9 mouse cellular contexts compared by ENCODE assay signal in genomic region chr1:46894281-46894842, GRCm38 (mm10). TPM values are rescaled to one million over a fixed set of nuclear protein-coding genes. Genes with fewer than 3 reads are reported as not detected.
A peak's percentile ranks its signal among the peaks of the same experiment; 100 is the strongest.
DNase-seq lines count a peak whose midpoint lies in the region; ATAC-seq lines count a peak whose summit lies in the region.
"Had no signal": no experiment of that assay in that cellular context is flagged by ENCODE, and none has a peak within 500 bp of the region (broad histone marks: within the 10 kb centered on the region; RNA-seq: fewer than 3 reads in every experiment).

No protein-coding gene starts in this region.

- H3K4me2 ChIP-seq in midbrain, embryonic 14.5 days (ENCODE audit: low read length), result no peak overlapping the region

- ATAC-seq in midbrain, embryonic 14.5 days (ENCODE audit: low FRiP score, low TSS enrichment), result no peak

- H3K9me3 ChIP-seq in midbrain, embryonic 14.5 days (ENCODE audit: control insufficient read depth, low read length), result no peaks in the 10 kb centered on the region

- H3K79me2 ChIP-seq in macrophage (ENCODE audit: inconsistent target), result no peaks in the 10 kb centered on the region

- 0 out of 2 replicates have a peak overlapping the region, but pooled peaks have one; percentile 13 for H3K27ac ChIP-seq in brown adipose tissue, adult 24 weeks (replicated peaks; ENCODE audit: low read depth, low read length)
- H3K27ac ChIP-seq in macrophage, result peak overlapping the region; percentile 27
- H3K27ac ChIP-seq in midbrain, embryonic 14.5 days (replicated peaks; ENCODE audit: low read depth, low read length), result no peak overlapping the region
- H3K27ac ChIP-seq: layer of hippocampus, adult 2 months had no signal

- no peak overlapping the region for H3K9ac ChIP-seq in midbrain, embryonic 14.5 days (replicated peaks; ENCODE audit: low read length)

- DNase-seq in spleen, postnatal 10 days (ENCODE audit: low spot score in 2 of 2), result peak; percentile 5 to 18
- no peak for DNase-seq in spleen, postnatal 4 days (ENCODE audit: low spot score in 2 of 2)
- DNase-seq in c-Kit-positive CD71-positive TER-119-positive erythroid progenitor cells, embryonic 14.5 days (ENCODE audit: low spot score), result no peak
- DNase-seq in midbrain, embryonic 14.5 days, result no peak
- no peak for DNase-seq in gastrocnemius, adult 8-10 months (ENCODE audit: low spot score in 2 of 2)
- DNase-seq: adrenal gland, postnatal 10 days had no signal

- 17% methylated on average over 7 of the region's 7 CpGs for WGBS in macrophage (ENCODE audit: missing documents)
- WGBS in midbrain, embryonic 14.5 days, result 44% methylated on average over 7 of the region's 7 CpGs

- no peaks in the 10 kb centered on the region for H3K36me3 ChIP-seq in macrophage (ENCODE audit: inconsistent target)
- H3K36me3 ChIP-seq in midbrain, embryonic 14.5 days (ENCODE audit: control insufficient read depth, insufficient read depth, low read length), result no peaks in the 10 kb centered on the region

- no peaks in the 10 kb centered on the region for H3K27me3 ChIP-seq in midbrain, embryonic 14.5 days (ENCODE audit: control insufficient read depth, insufficient read depth, low read length)

- H3K4me3 ChIP-seq in brown adipose tissue, adult 24 weeks (ENCODE audit: insufficient read depth, low read depth, low read length), result no peak overlapping the region
- no peak overlapping the region; the same call in 1 of the 2 replicates for H3K4me3 ChIP-seq in macrophage (ENCODE audit: inconsistent target)
- H3K4me3 ChIP-seq in midbrain, embryonic 14.5 days (replicated peaks; ENCODE audit: low read depth, low read length), result no peak overlapping the region
- H3K4me3 ChIP-seq: layer of hippocampus, adult 2 months had no signal

- H3K4me1 ChIP-seq in brown adipose tissue, adult 24 weeks (ENCODE audit: control insufficient read depth, insufficient read depth, insufficient read length, low read length), result no peaks in the 10 kb centered on the region; the same call in 1 of the 2 replicates
- H3K4me1 ChIP-seq in midbrain, embryonic 14.5 days (ENCODE audit: control insufficient read depth, insufficient read depth, low read length), result no peaks in the 10 kb centered on the region

RNA-seq across cellular contexts. Expression of gene Slc39a10, which starts 1.7 kb away (rescaled TPM):
- 4.4 and 9.2 TPM in 2 replicates for polyA plus RNA-seq in brown adipose tissue, adult 24 weeks (2012; ENCODE audit: insufficient read depth, insufficient read length, missing spikeins)
- total RNA-seq in macrophage (2018; cell fraction: chromatin; rRNA removed), result 10 to 100 TPM in 10 of 26 experiments, 1 to 10 TPM in 16; 2.8 to 20.4 (median 8.8) TPM
- total RNA-seq in macrophage (2018; cell fraction: cytosol; rRNA removed), result 10 to 100 TPM; 11.8 to 29.9 (median 17.4) TPM
- 10 to 100 TPM in 23 of 26 experiments, 1 to 10 TPM in 3; 7.8 to 32.9 (median 16.2) TPM for total RNA-seq in macrophage (2018; cell fraction: nucleus; rRNA removed)
- 20.8 to 30.0 TPM (median 20.8 TPM) in 3 replicates for polyA plus RNA-seq in macrophage (2018)
- 76.8 and 98.0 TPM in 2 replicates for polyA plus RNA-seq in midbrain, embryonic 14.5 days (2014; fragmentation: Nextera tagmentation; extraction: Ambion mirVana)
- 1 to 10 TPM; 3.5 to 5.2 (median 4.3) TPM for total RNA-seq in gastrocnemius, adult 8-10 months (2022)

Comparison
In these comparisons a context has a peak if more than half of its experiments do, and no peak if none do; other contexts are left out.
1. DNase-seq: peak in spleen, postnatal 10 days (2 of 2); none in spleen, postnatal 4 days (0 of 2), c-Kit-positive CD71-positive TER-119-positive erythroid progenitor cells, embryonic 14.5 days (single experiment), midbrain, embryonic 14.5 days (single experiment) and gastrocnemius, adult 8-10 months (0 of 2).